Mouse (Mus musculus) cerebellum, adult 9-10 months (tissue): ENCODE results near the gene P4ha2.
A peak's percentile ranks its signal among the peaks of the same experiment; 100 is the strongest.
"Not testable (repeated sequence)": the region's sequence is repeated elsewhere in the genome, so short reads cannot be mapped to it uniquely, and the experiment has no call there.

Experiments
- DNase-seq: peaks from one replicate; pipeline ENCODE4 v3.0.0; 2022

P4ha2 gene

DNA sequence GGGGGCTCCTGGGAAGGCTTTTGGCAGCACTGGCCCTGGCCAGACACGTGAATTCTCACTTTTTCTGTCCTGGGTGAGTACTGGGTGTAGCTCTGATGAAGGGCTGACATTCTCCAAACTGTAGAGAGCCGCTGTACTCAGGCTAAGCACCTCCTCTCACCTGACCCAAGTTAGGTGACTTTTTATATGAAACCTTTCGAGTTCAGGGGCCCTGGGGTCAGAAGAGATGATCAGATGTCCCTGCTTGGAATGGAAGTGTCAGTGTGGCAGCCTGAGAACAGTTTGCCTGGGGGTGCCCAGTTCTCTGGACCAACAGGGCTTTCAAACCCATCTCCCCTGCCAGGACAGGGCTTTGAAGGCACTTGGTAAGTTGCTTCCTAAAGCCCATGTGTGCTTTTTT, 8.2 kb downstream of the P4ha2 start:
- DNase-seq, result no peak

DNA sequence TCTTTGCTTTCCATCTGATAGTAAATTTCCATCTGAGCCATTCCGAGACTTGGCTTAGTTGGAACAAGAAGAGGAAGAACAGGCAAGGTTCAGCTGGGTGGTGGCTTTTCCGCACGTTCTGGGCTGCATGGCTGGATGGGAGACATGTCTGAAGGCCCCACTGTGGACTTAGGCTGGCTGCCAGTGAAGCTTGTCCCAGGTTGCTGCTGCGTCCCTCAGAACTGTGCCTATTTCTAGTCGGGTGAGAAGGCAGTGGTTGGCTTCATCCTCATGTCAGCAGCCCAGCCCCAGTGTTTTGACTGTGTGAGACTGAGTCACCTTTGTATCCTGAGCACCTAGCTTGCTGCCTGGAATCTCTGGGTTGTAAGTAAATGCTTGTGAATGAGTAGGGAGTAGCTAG, 9.0 kb downstream of the P4ha2 start:
- DNase-seq, result no peak

DNA sequence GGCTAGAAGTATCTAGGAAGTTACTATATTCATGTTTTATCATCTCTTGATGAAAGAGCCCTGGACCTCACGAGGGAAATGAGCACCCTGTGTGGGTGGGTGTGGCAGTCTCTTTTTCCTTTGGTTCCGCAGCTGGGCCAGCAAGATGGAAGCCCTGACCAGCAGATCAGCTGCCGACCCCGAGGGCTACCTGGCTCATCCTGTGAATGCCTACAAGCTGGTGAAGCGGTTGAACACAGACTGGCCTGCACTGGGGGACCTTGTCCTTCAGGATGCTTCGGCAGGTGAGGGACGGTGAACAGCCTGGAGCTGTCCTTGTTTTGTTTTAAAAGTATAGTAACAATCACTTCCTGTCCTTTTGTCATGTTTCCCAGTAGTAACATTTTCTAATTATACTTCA, 11.4 kb downstream of the P4ha2 start:
- no peak for DNase-seq

DNA sequence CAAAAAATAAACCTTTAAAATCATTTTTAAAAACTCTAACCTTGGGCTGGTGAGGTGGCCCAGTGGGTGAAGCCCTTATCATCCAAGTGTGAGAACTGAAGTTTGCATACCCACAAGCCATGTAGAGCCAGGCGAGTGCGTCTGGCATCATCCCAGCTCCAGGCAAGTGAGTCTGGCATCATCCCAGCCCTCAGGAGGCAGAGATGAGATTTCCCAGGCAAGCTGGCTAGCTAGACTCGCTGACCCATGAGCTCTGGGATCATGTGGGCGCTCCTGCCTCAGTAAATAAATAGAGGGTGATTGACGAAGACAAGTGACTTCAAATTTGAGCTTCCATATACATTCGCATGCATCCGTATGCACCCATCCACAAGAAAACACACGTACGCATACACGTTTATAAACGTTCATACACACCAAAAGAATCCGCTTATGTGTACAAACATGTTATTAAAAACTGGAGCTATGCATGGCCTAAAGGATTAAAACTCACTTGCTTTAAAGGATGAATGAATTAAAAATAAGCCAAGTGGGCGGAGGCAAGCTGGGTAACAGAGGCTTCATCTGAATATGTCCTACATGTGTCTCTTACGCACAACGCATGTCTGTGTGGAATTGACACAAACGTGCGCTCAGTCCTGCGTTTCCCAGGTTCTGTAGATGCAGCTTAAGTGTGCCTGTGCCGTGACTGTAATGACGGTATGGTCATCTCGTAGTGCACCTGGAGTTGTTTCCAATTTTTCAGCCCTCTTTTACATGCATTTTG, 12.3 kb downstream of the P4ha2 start:
- peak; percentile 89 for DNase-seq

DNA sequence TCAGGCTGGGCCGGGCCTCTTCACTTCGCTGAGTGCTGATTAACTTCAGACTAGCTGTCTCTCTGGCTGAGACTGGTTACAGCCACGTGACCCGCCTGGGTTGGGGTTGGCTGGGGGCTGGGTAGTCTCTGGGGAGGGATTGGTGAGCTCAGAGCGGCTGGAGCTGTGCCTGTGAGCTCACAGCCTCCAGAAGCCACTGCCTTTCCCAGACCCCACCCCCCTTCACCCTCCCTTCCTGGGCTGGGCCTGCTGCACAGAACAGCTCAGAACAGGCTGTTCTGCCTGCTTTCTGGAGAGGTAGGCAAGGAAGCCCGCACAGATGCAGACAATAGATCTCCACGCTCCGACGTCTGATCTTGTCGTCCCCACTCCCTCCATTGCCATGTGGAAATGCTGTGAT, 13.0 kb downstream of the P4ha2 start:
- no peak for DNase-seq

DNA sequence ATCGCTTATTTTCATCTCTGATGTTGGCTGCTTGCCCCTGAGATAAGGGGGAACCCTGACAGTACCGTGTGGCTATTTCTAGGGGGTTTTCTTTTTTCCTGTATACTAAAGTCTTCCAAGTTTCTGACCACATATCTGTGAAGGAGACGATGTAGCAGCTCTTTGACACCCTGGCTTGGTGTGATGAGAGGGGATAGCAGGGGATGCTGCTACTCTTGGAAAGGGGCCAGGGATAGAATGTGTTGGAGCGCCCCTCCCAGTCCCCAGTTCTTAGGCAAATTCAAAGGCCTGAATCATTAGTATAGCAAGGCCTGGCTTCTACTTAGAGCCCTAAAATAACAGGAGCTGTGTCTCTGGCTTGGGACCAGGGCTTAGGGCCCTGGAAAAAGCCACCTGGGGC, 13.5 kb downstream of the P4ha2 start:
- DNase-seq, result no peak

DNA sequence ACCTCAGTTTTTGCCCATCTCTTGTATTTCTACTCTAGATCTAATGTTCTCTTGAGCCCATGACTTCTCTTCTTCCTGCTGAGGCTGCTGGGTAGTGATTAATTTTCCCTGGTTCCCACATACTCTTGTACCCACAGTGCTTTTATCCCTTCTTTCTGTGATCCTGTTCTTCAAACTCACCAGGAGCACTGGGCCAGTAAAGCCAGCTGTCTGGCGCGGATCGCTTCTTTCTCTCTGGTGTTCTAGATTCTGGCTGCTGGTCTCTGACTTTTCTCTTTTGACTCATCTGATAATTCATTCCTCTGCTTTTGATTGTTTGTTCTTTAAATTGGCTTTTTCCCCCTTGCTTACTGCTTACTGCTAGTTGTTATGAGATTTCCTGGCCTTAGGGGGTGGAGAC, 14.9 kb downstream of the P4ha2 start:
- DNase-seq, result no peak

DNA sequence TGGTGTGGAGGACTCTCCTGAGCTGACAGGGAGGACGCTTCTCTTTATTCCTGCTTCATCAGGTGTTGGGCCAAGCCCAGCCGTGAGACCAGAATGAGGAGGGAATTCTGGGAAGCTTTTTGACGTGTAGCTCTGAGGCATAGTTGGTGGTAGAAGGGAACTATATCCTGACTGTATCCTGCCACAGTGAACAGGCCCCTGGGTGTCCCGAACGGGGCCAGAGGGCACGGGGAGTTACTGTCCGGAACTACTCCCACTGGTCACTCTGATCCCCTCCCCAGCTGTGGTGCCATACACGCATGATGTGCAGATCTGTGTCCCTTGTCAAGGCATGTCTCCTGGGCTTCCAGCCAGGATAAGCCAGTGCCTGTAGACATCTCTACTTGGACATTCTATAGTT, 15.4 kb downstream of the P4ha2 start:
- DNase-seq, result no peak

DNA sequence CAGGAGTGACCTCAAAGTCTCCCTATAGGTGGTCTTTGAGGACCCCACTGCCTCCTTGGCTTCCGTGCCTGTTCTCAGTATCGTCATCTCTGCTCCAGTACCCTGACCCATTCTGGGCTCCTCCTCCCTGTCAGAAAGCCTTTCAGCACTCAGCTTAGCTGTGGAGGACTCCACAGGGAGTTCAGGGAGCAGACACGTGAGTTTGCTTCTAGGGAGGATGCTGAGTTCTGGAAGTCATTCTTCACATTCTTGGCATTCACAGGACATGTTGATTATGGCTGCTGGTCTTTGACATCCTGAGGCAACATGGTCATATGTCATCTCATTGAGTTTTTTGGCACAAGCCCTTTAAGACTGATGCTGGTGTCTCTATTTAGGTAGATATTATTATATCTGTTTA, 16.0 kb downstream of the P4ha2 start:
- DNase-seq, result no peak

DNA sequence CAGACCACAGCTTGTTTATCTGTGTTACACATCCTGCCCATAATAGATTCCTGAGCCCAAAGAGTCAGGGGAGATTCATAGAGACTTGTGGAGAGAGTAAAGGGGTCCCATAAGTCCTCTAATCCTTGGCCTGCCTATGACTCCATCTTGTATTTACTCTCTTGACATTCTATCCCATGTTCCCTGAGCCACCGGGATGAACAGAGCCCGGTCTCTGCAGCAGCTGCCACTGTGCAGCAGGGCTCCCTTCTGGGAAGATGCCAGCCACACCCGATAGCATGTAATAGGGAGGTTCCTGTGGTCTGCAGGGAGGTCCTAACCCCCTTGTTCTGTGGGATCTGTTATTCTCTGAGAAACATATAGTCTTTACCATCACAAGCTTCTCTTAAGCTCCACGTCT, 16.5 kb downstream of the P4ha2 start:
- DNase-seq, result no peak

DNA sequence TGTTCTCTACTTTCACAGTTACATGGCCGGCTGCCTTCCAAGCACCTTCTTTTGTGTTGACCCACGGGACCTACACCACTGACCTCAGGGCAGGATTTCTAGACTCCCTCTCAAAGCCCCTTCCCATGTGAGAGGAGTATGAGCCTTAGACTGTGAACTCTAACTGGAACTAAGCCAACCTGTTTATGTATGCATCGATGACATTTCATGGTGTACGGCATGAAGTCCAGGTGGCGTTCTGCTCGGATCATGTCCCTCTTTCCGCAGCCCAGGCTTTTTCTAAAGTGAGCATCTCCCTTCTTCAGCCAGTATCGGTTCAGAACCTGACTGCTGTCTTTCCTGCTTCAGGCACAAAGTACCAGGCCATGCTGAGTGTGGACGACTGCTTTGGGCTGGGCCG, 17.2 kb downstream of the P4ha2 start:
- no peak for DNase-seq

DNA sequence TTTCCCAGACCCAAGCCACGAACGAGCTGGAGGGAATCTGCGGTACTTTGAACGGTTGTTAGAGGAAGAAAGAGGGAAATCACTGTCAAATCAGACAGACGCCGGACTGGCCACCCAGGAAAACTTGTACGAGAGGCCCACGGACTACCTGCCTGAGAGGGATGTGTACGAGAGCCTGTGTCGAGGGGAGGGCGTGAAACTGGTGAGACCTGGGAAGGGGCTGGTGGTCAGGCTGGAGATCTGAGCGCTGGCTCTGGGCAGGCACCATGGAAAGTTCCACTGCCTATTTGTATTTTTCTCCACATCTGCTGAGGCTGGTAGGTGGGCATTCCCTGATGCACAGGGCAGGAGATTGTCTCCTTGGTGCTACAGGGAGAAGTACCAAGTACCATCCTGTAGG, 19.2 kb downstream of the P4ha2 start:
- no peak for DNase-seq

DNA sequence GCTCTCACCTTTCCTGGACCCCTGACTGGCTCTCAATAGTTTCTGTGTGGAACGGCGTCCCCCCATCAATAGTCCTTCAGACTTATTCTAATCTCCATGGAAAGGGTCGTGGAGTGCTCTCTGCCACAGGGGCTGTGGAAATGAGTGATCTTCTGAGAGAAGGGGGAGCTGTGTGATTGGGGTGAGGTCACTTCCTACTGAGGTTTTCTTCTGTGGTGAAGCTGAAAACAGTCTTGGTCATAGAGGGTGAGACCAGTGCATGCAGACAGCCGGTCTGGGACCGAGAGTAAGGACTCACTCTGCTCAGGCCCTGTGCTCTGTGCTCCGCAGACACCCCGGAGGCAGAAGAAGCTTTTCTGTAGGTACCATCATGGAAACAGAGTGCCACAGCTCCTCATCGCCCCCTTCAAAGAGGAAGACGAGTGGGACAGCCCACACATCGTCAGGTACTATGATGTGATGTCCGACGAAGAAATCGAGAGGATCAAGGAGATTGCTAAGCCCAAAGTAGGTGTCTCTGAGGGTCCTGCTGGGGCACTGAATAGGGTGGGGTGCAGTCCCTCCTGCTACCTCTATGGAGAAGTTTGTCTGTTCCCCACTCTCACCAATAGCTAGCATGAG, 20.0 kb downstream of the P4ha2 start:
- DNase-seq, result no peak

DNA sequence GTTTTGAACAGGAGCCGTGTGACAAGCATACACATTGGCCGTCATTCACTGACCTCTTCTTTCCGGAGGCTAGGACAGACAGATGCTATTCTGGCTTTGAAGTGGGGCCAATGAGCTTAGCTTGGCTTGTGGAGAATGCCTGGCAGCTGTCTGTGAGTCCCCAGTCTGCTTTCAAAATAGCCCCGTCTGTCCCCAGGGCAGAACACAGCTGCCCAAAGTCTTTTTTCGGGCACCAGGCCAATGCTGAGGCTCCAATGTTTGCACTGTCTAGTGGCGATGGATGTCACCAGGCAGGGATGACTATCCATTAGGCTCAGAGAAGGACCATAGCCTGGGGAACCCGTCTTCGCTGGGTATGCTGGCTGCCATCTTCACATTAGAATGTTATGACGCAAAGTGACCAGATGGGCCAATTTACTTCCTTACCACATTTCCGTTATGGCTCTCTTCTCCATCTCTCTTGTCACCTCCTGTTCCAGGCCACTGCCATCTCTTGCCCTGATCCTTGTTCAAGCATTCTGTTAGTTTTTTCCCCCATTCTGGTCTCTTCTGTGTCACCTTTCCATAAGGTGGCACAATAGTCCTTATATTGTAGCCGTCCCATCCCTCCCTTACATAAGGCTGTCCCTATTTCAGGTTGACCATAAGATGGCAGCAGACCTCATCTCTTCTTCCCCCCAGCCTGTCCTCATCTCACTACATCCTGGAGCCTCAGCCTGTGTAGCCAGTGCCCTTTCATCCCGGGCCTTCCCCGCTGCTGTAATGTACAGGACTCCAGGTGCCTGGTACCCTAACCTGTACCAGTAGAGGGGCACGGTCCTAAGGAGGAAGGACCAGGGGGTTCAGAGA, 22.7 kb downstream of the P4ha2 start:
- peak; percentile 79 for DNase-seq

DNA sequence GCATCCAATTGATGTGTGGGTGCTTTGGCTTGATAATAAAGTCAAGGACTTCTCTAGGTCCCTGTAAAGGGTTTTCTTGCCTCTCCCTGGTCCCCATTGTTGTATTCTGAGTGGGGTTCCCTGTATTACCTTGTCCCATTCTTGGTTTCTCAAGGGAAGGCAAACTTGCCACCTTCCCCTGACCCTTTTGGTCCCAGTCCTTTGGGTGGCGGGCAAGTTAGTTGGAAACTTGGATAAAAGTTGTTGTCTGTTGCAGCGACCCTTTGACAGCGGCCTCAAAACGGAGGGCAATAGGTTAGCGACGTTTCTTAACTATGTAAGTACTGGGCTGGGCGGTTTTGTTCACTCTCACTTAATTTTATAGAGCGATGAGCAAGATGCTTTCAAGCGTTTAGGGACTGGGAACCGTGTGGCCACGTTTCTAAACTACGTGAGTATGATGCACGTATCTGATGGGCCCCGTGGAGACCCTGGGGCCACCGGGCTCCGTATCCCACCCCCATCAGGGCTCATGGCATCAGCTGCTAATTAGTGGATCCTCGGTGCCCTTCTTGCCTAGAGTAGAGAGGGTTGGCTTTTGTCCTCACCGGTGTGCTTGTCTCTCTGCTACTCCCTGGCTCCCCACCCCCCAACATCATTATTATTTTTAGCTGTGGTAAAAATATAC, 26.2 kb downstream of the P4ha2 start:
- no peak for DNase-seq

DNA sequence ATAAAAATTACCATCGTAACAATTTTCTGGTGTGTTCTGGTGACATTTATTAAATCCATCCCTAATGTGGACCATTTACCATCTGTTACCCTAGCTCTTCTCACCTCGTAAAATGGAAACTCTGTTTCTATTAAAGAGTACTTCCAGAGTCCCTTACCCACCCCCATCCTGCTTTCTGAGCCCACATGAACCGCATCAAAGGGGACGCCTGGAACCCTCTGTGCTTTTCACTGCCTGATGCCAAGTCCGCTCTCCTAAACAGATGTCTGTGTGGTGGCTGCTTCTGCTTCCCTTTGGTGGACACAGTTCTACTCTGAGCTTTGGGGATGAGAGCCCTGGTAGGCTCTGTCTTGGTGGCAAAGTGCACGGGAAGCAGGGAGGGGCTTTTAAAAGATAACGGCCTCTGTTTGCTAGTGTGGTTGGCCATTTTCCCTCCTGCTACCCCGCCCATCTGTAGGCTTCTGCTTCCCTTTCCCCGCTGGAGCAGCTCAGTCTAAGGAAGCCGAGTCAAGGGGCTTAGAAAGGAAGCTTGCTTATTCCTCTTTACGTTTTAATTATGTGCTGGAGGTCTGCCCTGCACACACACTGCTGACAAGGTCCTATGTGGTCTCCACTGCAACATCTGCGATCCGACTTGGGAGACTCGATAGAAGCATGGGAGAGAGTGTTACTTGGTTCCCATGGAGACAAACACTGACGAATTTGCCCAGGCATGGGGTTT, 26.9 kb downstream of the P4ha2 start:
- no peak for DNase-seq

DNA sequence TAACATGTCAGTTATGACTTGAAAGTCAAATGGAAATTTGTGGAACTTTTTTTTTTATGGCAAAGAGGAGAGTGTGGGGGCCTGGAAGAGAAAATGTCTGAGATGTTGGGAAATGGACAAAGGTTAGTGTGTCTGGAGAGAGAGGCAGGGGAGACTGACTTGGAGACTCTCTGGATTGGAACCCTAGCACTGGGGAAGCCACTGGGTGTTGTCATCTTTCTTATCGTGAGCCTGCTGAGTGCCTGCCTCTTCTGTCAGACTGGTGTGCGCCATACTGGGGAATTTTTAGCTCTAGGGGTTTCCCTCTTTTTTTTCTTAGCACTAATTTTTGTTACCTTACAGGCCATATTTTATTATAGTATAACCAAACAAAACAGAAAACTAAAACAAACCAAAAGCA, 27.5 kb downstream of the P4ha2 start:
- DNase-seq, result no peak

DNA sequence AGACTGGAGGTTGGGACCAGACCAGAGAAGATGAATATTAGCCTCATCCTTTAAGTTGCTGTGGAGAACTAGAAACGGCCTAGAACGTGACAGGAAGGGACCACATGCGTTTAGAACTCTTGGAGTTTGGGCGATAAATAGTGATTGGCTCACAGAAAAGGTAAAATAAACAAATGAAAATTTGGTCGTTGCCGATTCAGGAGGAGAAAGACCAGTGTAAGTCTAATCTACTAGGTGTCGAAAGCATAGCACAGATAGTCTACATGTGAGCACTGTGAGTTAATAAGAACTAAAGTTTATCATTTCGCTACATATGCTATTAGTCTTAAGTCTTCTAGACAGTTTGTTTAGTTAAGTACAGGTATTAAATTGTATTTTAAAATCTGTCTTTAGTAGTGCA, 30.1 kb downstream of the P4ha2 start:
- no peak for DNase-seq

DNA sequence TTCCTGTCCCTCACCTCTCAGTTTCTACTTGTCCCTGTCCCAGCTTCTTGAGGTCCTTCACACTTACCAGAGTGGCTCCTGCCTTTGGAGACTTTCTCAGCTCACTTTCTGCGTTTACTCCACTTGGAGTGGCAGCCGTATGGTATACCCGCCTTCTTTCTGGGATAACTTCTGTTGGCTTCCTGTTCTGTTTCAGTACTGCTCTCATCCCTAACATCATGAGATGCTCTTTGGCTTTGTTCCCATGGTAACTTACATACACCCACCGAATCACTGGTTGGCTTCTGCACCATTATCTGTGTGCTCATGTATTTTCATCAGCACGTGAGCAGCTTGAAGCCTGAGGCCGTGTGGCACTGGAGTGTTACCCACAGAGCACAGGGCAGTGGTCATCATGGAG, 30.8 kb downstream of the P4ha2 start:
- DNase-seq, result no peak

DNA sequence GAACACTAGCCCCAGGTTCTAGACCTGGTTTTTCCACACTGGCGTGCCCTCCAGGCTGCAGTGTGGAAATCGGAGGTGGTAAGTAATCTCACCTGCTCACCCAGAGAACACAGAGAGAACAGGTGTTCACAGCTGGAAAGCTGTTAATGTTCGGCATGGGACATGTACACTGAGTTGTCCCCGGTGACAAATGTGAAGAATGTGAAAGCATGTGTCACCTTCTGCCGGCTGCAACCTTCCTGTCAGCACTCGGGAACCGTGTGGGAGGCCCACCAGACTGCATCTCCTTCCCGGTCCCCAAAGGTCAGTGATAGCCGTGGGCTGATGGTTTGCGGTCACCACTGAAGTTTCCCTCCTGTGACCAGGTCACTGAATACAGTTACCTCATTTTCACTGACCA, 32.4 kb downstream of the P4ha2 start:
- DNase-seq, result no peak

DNA sequence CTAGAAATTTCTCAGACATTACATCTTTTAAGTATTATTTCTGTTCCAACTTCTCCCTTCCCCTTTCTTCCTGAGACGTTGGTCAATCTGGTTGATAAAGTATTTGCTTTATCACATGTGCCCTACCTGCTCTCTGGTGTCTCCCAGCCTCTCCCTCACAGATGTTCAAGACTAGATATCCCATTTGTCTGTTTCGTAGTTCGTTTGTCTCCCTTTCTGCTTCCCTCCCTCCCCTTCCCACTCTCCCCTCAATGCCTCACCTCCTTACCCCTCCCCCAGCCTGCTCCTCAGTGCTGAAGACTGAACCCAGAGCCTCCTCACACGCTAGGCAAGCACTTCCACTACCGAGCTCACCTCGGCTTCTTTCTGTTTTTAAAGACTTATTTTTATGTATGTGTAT, 35.0 kb downstream of the P4ha2 start:
- DNase-seq, result no peak

DNA sequence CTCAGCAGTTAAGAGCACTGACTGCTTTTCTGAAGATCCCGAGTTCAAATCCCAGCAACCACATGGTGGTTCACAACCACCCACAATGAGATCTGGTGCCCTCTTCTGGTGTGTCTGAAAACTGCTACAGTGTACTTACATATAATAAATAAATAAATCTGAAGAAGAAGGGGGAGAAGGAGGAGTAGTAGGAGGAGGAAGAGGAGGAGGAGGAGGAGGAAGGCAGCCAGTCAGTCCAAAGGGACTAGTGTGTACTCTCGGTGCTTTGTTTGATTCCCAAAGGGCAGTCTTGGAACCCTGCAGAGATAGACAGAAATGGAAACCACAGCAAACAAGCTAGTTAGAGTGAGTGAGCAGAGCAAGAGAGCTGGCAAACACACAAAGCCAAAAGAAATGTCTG, 40.3 kb downstream of the P4ha2 start:
- DNase-seq, result not testable (repeated sequence)
